Mouse (Mus musculus) kidney, adult 2 months (tissue): ENCODE data around the gene Hmces. TPM values are rescaled to one million over a fixed set of nuclear protein-coding genes. Genes with fewer than 3 reads are reported as not detected.
"Not testable (repeated sequence)": the region's sequence is repeated elsewhere in the genome, so short reads cannot be mapped to it uniquely, and the experiment has no call there.

ENCODE experiments used
- DNase-seq: peaks from one replicate; pipeline ENCODE4 v3.0.0; 2021
- H3K27ac ChIP-seq: fragments of 200-500 bp; 2 replicates; pipeline ENCODE4 v1.5.1; 2012; ENCODE audit warnings: low read depth, low read length, control low read depth, inconsistent platforms; ENCODE audit not compliant: insufficient read depth
- H3K27me3 ChIP-seq: fragments of 200-500 bp; replicated peaks from 2 replicates; pipeline ENCODE4 v1.6.1; 2012; ENCODE audit warnings: mild to moderate bottlenecking, moderate library complexity, low read length, inconsistent platforms; ENCODE audit not compliant: control insufficient read depth, insufficient read depth
- H3K36me3 ChIP-seq: fragments of 200-500 bp; 2 replicates; pipeline ENCODE4 v1.6.1; 2012; ENCODE audit warnings: mild to moderate bottlenecking, moderate library complexity, low read length, inconsistent platforms; ENCODE audit not compliant: control insufficient read depth, insufficient read depth
- H3K4me1 ChIP-seq: fragments of 200-500 bp; 2 replicates; pipeline ENCODE4 v1.6.1; 2011; ENCODE audit warnings: low read length; ENCODE audit not compliant: control insufficient read depth, insufficient read depth
- H3K4me3 ChIP-seq: fragments of 200-500 bp; 2 replicates; pipeline ENCODE4 v1.5.1; 2011; ENCODE audit warnings: mild to moderate bottlenecking, low read depth, low read length, control low read depth; ENCODE audit not compliant: insufficient read depth
- CTCF ChIP-seq: fragments of 200-500 bp; conservative IDR thresholded peaks from 2 replicates; pipeline ENCODE4 v1.5.1; 2011; ENCODE audit warnings: low read depth, mild to moderate bottlenecking, control low read depth, low read length, moderate library complexity, mixed read lengths; ENCODE audit not compliant: insufficient read depth, insufficient read length
- POLR2A ChIP-seq: fragments of 200-500 bp; IDR thresholded peaks from one replicate; pipeline ENCODE4 v1.6.1; 2011; ENCODE audit warnings: low read depth, low read length, control low read depth
- WGBS: fragments of 180-500 bp; shearing (Covaris S2); methylation state at CpG from one replicate; pipeline ENCODE4 v1.1.7; 2018; 5-methylcytosine and 5-hydroxymethylcytosine counted together
- polyA plus RNA-seq: library from polyadenylated mRNA; depleted of rRNA; stranded (reverse); fragments of >200 nt; gene quantifications from 2 replicates; pipeline ENCODE4 v1.2.3, GENCODE M21; 2012

Hmces gene
- polyA plus RNA-seq, 1 experiment = 19.8 TPM

DNA sequence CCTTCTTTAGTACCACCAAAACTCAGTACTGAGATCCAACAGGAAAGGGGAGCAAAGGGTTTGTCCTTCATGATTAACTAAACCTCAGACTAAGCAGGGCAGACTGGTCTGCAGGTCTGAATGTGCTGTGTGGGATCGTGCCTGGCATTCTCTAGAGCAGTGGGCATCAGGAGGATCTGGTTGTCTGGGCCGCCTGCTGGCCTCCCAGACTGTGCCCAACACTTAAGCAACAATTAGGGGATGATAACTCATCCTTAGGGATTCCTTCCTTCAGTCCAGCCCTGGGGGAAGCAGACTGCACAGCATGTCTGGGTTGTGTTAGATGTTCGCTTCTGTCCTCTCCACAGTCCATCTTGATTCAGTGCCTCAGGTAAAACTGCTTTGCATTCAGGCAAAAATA lies 25.2 kb downstream of the Hmces start:
- H3K36me3 ChIP-seq = no peaks in the 10 kb centered on the region
- H3K4me1 ChIP-seq = no peaks in the 10 kb centered on the region
- no peak for DNase-seq
- no peaks in the 10 kb centered on the region for H3K27me3 ChIP-seq
- H3K27ac ChIP-seq = no peak overlapping the region
- WGBS = 93% methylated on average over 3 of the region's 3 CpGs
- no peak overlapping the region for H3K4me3 ChIP-seq
- no peak for TF ChIP-seq CTCF
- TF ChIP-seq POLR2A = no peak

DNA sequence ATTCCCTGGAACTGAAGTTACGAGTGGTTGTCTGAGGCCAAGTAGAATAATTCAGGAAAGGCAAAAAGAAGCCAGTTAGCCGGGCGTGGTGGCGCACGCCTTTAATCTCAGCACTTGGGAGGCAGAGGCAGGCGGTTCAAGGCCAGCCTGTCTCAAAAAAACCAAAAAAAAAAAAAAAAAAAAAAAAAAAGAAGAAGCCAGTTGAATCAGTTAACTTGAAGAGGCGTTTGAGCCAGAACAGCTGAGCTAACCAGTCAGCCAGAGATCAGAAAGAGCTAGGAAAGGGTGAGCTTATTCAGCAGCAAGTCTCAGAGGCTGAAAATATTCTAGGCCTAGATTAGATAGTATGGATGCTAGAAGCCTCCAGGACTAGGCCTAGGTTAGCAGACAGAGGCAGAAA lies 28.4 kb downstream of the Hmces start:
- Histone ChIP-seq H3K27ac (no peak overlapping the region), H3K4me3 (no peak overlapping the region), H3K36me3 (no peaks in the 10 kb centered on the region), H3K4me1 (no peaks in the 10 kb centered on the region), H3K27me3 (no peaks in the 10 kb centered on the region)
- no peak for DNase-seq
- no peak for TF ChIP-seq POLR2A
- WGBS = 86% methylated on average over 7 of the region's 7 CpGs

DNA sequence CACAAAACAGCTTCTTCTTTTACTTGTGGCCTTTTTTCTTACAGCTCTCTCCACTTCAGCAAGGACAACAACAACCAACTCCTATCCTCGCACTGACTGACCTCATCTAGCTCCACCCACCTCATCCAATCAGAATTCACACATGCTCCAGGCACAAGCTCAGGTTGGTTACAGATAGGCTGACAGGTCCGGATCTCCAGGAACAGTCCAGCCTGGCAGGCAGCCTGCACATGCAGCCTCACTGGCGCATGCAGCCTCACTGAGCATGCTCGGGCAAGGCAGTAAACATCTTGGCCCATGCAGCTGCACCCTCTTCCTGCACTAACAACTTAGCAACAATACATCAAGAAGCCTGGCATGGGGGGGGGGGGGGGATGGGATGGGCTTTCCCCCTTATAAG lies 48.7 kb downstream of the Hmces start:
- DNase-seq, H3K27me3 ChIP-seq, H3K36me3 ChIP-seq, H3K4me3 ChIP-seq, H3K27ac ChIP-seq, H3K4me1 ChIP-seq: not testable (repeated sequence)
- 71% methylated on average over 4 of the region's 4 CpGs for WGBS

GRCm38 (mm10) chr6:87970041-87970440 lies 56.3 kb downstream of the Hmces start:
- TF ChIP-seq CTCF = no peak
- TF ChIP-seq POLR2A = no peak
- no peaks in the 10 kb centered on the region for H3K36me3 ChIP-seq
- no peak for DNase-seq
- H3K4me3 ChIP-seq = no peak overlapping the region
- 39% methylated on average over 2 of the region's 2 CpGs for WGBS
- H3K27ac ChIP-seq = no peak overlapping the region
- no peaks in the 10 kb centered on the region for H3K27me3 ChIP-seq
- no peaks in the 10 kb centered on the region for H3K4me1 ChIP-seq

- TF ChIP-seq CTCF (no peak), POLR2A (no peak)
- Histone ChIP-seq H3K27me3 (no peaks in the 10 kb centered on the region), H3K4me3 (no peak overlapping the region), H3K27ac (no peak overlapping the region), H3K4me1 (no peaks in the 10 kb centered on the region), H3K36me3 (no peaks in the 10 kb centered on the region)
- WGBS = 84% methylated on average over 3 of the region's 3 CpGs
- DNase-seq = no peak
These were observed 66.0 kb downstream of the Hmces start for GRCm38 (mm10) chr6:87979728-87980127.

DNA sequence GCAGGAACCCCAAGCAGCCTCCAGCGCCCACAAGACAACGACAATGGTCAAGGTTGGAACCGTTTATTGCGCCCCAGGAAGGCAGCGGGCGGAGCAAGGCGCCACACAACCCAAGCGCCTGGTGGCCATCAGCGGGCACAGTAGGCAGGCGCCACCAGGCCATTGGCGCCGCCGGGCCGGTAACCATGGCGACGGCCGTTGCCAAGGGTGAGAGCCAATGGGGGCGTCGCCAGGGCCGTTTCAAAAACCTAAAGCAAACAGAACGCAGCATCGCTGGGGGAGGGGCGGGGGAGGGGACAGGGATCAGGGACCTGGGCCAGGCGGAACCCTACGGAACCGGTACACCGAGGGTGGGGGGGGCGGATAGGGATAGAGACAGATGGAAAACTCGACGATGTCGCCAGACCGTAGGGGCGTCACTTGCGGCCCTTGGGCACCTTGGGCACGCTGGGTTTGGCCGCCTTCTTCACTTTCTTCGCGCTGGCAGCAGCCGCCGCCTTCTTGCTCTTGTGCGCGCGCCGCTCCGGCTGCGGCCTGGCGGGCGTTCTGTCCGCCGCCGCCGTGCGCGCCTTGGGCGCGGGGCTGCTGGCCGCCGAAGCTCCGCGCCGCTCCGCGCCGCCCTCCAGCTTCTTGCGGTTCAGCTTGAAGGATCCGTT lies 66.8 kb downstream of the Hmces start:
- peak overlapping the region; percentile 79 for H3K4me3 ChIP-seq
- no peaks in the 10 kb centered on the region for H3K36me3 ChIP-seq
- 2% methylated on average over 64 of the region's 66 CpGs for WGBS
- H3K27ac ChIP-seq = no peak overlapping the region
- H3K27me3 ChIP-seq = no peaks in the 10 kb centered on the region
- H3K4me1 ChIP-seq = no peaks in the 10 kb centered on the region
- DNase-seq = peak; percentile 52
- no peak for TF ChIP-seq POLR2A
- TF ChIP-seq CTCF = peak; percentile 19; the same call in 1 of the 2 replicates

DNA sequence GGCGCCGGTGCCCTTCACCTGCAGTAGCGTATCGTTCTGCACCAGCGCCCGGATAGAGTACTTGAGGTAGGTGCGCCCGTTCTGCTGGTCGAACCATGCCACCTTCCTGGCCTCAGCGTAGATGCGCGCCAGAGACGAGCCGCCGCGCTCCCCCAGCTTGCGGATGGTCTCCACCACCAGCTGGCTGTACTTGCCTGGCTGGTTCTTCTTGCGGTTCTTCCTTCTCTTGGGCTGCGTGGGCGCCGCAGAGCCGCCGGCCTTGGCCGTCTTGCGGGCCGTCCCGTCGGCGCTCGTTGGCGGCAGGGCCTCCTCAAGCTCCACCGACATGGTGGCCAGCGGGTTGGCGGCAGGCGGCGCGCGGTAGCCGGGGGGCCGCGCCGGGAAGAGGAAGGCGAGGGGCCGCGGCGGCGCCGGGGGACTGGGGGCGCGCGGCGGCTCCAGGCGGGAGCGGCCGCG lies 67.3 kb downstream of the Hmces start:
- H3K27ac ChIP-seq = no peak overlapping the region
- H3K36me3 ChIP-seq = no peaks in the 10 kb centered on the region
- WGBS = 1% methylated on average over 47 of the region's 56 CpGs
- peak; percentile 30 for DNase-seq
- no peaks in the 10 kb centered on the region for H3K4me1 ChIP-seq
- H3K27me3 ChIP-seq = no peaks in the 10 kb centered on the region
- peak overlapping the region; percentile 79 for H3K4me3 ChIP-seq
- no peak for TF ChIP-seq CTCF
